ENCODE assay signal across 16 mouse cellular contexts in the genomic region with DNA sequence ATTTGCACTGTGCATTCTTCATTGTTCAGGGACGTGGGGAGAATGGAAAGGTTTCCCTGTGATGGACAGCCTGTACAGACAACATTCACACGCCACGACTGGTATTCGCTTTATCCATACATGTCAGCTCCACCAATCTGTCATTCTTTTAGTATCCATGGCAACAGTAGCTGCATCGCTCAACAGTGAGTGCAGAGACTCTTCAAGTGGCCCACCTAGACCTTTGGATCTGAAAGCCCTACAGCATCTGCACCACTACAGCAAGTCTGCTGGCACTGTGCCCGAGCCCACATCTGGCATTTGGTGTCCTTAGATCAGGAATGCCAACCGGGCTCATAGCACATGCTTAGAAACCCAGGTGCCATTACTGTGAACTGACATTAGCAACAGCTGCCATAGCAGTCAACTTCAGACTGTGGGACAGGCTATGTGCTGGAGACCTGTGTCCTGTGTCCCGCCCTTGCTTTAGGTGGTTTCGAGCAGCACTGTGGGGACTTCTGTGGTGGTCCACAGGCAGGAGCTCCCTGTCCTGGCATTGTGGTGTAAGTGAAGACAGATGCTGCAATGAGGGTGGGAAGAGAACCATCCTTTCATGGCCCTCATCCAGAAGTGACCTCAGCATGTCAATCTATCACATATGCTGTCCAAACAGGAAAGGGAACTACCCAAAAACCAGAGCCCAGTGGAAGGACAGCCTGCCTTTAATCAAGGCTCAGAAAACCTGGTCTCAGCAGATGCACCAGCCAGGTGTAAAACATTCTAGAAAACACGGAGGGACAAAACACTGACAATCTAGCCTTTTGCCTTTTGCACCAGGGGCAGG. TPM values are rescaled to one million over a fixed set of nuclear protein-coding genes. Genes with fewer than 3 reads are reported as not detected.
DNase-seq lines count a peak whose midpoint lies in the region; ATAC-seq and TF ChIP-seq lines count a peak whose summit lies in the region.
"Had no signal": no experiment of that assay in that cellular context is flagged by ENCODE, and none has a peak within 500 bp of the region (broad histone marks: within the 10 kb centered on the region; RNA-seq: fewer than 3 reads in every experiment).

No protein-coding gene starts in this region.

- H3K4me2 ChIP-seq in embryonic facial prominence, embryonic 14.5 days (ENCODE audit: low read depth, low read length) = no peak overlapping the region
- H3K4me2 ChIP-seq in forebrain, postnatal 0 days (ENCODE audit: low read depth) = no peak overlapping the region
- H3K4me2 ChIP-seq in neural tube, embryonic 15.5 days = no peak overlapping the region
- H3K4me2 ChIP-seq: liver, embryonic 13.5 days had no signal

- no peaks in the 10 kb centered on the region for H3K9me3 ChIP-seq in embryonic facial prominence, embryonic 14.5 days (ENCODE audit: control insufficient read depth, low read length)
- no peaks in the 10 kb centered on the region for H3K9me3 ChIP-seq in embryonic facial prominence, embryonic 10.5 days
- H3K9me3 ChIP-seq in forebrain, postnatal 0 days (ENCODE audit: low read length) = no peaks in the 10 kb centered on the region
- H3K9me3 ChIP-seq in neural tube, embryonic 15.5 days (replicated peaks) = no peaks in the 10 kb centered on the region
- H3K9me3 ChIP-seq: liver, embryonic 13.5 days had no signal

- 0 out of 2 replicates have a peak, but pooled peaks have one; percentile 6 for ATAC-seq in embryonic facial prominence, embryonic 14.5 days (ENCODE audit: low read depth)
- peak; percentile 69 for ATAC-seq in forebrain, postnatal 0 days
- no peak for ATAC-seq in neural tube, embryonic 15.5 days (ENCODE audit: low FRiP score)

- H3K36me3 ChIP-seq in embryonic facial prominence, embryonic 14.5 days (ENCODE audit: control insufficient read depth, insufficient read depth, low read length) = no peaks in the 10 kb centered on the region
- no peaks in the 10 kb centered on the region for H3K36me3 ChIP-seq in embryonic facial prominence, embryonic 10.5 days (replicated peaks)
- no peaks in the 10 kb centered on the region for H3K36me3 ChIP-seq in forebrain, postnatal 0 days (ENCODE audit: insufficient read depth)
- no peaks in the 10 kb centered on the region for H3K36me3 ChIP-seq in neural tube, embryonic 15.5 days
- H3K36me3 ChIP-seq: liver, embryonic 13.5 days had no signal

- peak; percentile 53 for DNase-seq in embryonic facial prominence, embryonic 14.5 days (ENCODE audit: low spot score)
- no peak for DNase-seq in embryonic facial prominence, embryonic 10.5 days (ENCODE audit: low spot score)
- DNase-seq in lung, postnatal 36 days = peak; percentile 10
- DNase-seq in lung, adult 18-20 months = no peak
- no peak for DNase-seq in forebrain, postnatal 0 days
- DNase-seq in thymus, postnatal 14 days = no peak
- no peak for DNase-seq in retina, postnatal 1 day
- DNase-seq: cerebellum, adult 8-10 months; layer of hippocampus, postnatal 36 days; left cerebral cortex, postnatal 4 days; liver, embryonic 13.5 days; thymus, adult 2 months had no signal

- H3K27ac ChIP-seq in embryonic facial prominence, embryonic 14.5 days (replicated peaks; ENCODE audit: low read depth, low read length) = no peak overlapping the region
- no peak overlapping the region for H3K27ac ChIP-seq in embryonic facial prominence, embryonic 10.5 days (replicated peaks)
- no peak overlapping the region for H3K27ac ChIP-seq in forebrain, postnatal 0 days (ENCODE audit: low read depth, low read length)
- peak overlapping the region; percentile 19; the same call in 1 of the 2 replicates for H3K27ac ChIP-seq in neural tube, embryonic 15.5 days (replicated peaks)
- H3K27ac ChIP-seq: liver, embryonic 13.5 days had no signal

- H3K27me3 ChIP-seq in embryonic facial prominence, embryonic 14.5 days (replicated peaks; ENCODE audit: control insufficient read depth, insufficient read depth, low read length) = no peaks in the 10 kb centered on the region
- peaks cover 9% of the 10 kb centered on the region; the same call in 1 of the 2 replicates for H3K27me3 ChIP-seq in embryonic facial prominence, embryonic 10.5 days (replicated peaks; ENCODE audit: low read depth, poor library complexity, severe bottlenecking)
- H3K27me3 ChIP-seq in forebrain, postnatal 0 days (ENCODE audit: insufficient read depth, low read length) = no peaks in the 10 kb centered on the region
- no peaks in the 10 kb centered on the region for H3K27me3 ChIP-seq in neural tube, embryonic 15.5 days (replicated peaks)

- H3K4me1 ChIP-seq in embryonic facial prominence, embryonic 14.5 days (ENCODE audit: control insufficient read depth, insufficient read depth, low read length) = peaks cover 13% of the 10 kb centered on the region
- H3K4me1 ChIP-seq in embryonic facial prominence, embryonic 10.5 days = peaks cover 41% of the 10 kb centered on the region
- H3K4me1 ChIP-seq in forebrain, postnatal 0 days (ENCODE audit: insufficient read depth) = peaks cover 8% of the 10 kb centered on the region
- H3K4me1 ChIP-seq in neural tube, embryonic 15.5 days = peaks cover 16% of the 10 kb centered on the region
- H3K4me1 ChIP-seq: liver, embryonic 13.5 days had no signal

- 61% methylated on average over 10 of the region's 10 CpGs for WGBS in embryonic facial prominence, embryonic 14.5 days
- 77% methylated on average over 10 of the region's 10 CpGs for WGBS in embryonic facial prominence, embryonic 10.5 days
- 51% methylated on average over 10 of the region's 10 CpGs for WGBS in forebrain, postnatal 0 days
- 55% methylated on average over 10 of the region's 10 CpGs for WGBS in neural tube, embryonic 15.5 days

- TF ChIP-seq CTCF in forebrain, postnatal 0 days (IDR thresholded peaks at IDR 0.05; ENCODE audit: low read depth) = no peak

- H3K9ac ChIP-seq in embryonic facial prominence, embryonic 14.5 days (ENCODE audit: low read depth, low read length) = no peak overlapping the region
- H3K9ac ChIP-seq in forebrain, postnatal 0 days = no peak overlapping the region
- H3K9ac ChIP-seq in neural tube, embryonic 15.5 days (replicated peaks) = no peak overlapping the region
- H3K9ac ChIP-seq: liver, embryonic 13.5 days had no signal

- no peak overlapping the region for H3K4me3 ChIP-seq in embryonic facial prominence, embryonic 14.5 days (ENCODE audit: low read depth, low read length)
- H3K4me3 ChIP-seq in embryonic facial prominence, embryonic 10.5 days = no peak overlapping the region
- H3K4me3 ChIP-seq in forebrain, postnatal 0 days (ENCODE audit: low read depth, low read length) = no peak overlapping the region
- H3K4me3 ChIP-seq in neural tube, embryonic 15.5 days (replicated peaks) = no peak overlapping the region
- H3K4me3 ChIP-seq: liver, embryonic 13.5 days had no signal

RNA-seq across cellular contexts. Expression of a gene that starts 5.7 kb away (rescaled TPM):
- 0.46 and 0.47 TPM in 2 replicates for polyA plus RNA-seq in embryonic facial prominence, embryonic 14.5 days (2014; fragmentation: Nextera tagmentation; extraction: Ambion mirVana)
- 0.35 and 0.87 TPM in 2 replicates for polyA plus RNA-seq in embryonic facial prominence, embryonic 10.5 days (2016; fragmentation: Nextera tagmentation; extraction: Ambion mirVana)
- 0.69 and 1.8 TPM in 2 replicates for total RNA-seq in forebrain, postnatal 0 days (2014; rRNA removed)
- polyA plus RNA-seq in forebrain, postnatal 0 days (2015; fragmentation: Nextera tagmentation; extraction: Ambion mirVana) = 0.51 and 0.60 TPM in 2 replicates
- polyA plus RNA-seq in neural tube, embryonic 15.5 days (2015; fragmentation: Nextera tagmentation; extraction: Ambion mirVana) = 0.65 and 0.79 TPM in 2 replicates
- total RNA-seq: adrenal gland, adult 18-20 months; monocyte, adult 5-6 weeks; neutrophil, adult 5-6 weeks had no signal

RNA-seq across cellular contexts. Expression of a gene that starts 24.2 kb away (rescaled TPM):
- 1.0 TPM in 2 replicates for polyA plus RNA-seq in embryonic facial prominence, embryonic 14.5 days (2014; fragmentation: Nextera tagmentation; extraction: Ambion mirVana)
- polyA plus RNA-seq in embryonic facial prominence, embryonic 10.5 days (2016; fragmentation: Nextera tagmentation; extraction: Ambion mirVana) = 0.32 and 0.33 TPM in 2 replicates
- 22.8 and 24.0 TPM in 2 replicates for total RNA-seq in forebrain, postnatal 0 days (2014; rRNA removed)
- 11.1 and 15.6 TPM in 2 replicates for polyA plus RNA-seq in forebrain, postnatal 0 days (2015; fragmentation: Nextera tagmentation; extraction: Ambion mirVana)
- polyA plus RNA-seq in neural tube, embryonic 15.5 days (2015; fragmentation: Nextera tagmentation; extraction: Ambion mirVana) = 13.8 and 18.4 TPM in 2 replicates
- total RNA-seq: monocyte, adult 5-6 weeks had no signal

RNA-seq across cellular contexts. Expression of a gene that starts 50.6 kb away (rescaled TPM):
- polyA plus RNA-seq in embryonic facial prominence, embryonic 14.5 days (2014; fragmentation: Nextera tagmentation; extraction: Ambion mirVana) = 65.9 and 72.2 TPM in 2 replicates
- 60.7 and 63.5 TPM in 2 replicates for polyA plus RNA-seq in embryonic facial prominence, embryonic 10.5 days (2016; fragmentation: Nextera tagmentation; extraction: Ambion mirVana)
- total RNA-seq in forebrain, postnatal 0 days (2014; rRNA removed) = 119 and 138 TPM in 2 replicates
- 196 and 226 TPM in 2 replicates for polyA plus RNA-seq in forebrain, postnatal 0 days (2015; fragmentation: Nextera tagmentation; extraction: Ambion mirVana)
- 161 and 176 TPM in 2 replicates for polyA plus RNA-seq in neural tube, embryonic 15.5 days (2015; fragmentation: Nextera tagmentation; extraction: Ambion mirVana)

Comparison
In these comparisons a context has a peak if more than half of its experiments do, and no peak if none do; other contexts are left out.
1. DNase-seq: peak in embryonic facial prominence, embryonic 14.5 days (single experiment) and lung, postnatal 36 days (single experiment); none in embryonic facial prominence, embryonic 10.5 days (single experiment), lung, adult 18-20 months (0 of 2), forebrain, postnatal 0 days (single experiment), thymus, postnatal 14 days (single experiment) and retina, postnatal 1 day (single experiment).